Mouse (Mus musculus) ovary, adult 18-20 months (tissue): ENCODE measurements around the gene Tead3.
A peak's percentile ranks its signal among the peaks of the same experiment; 100 is the strongest.
"Not testable (repeated sequence)": the region's sequence is repeated elsewhere in the genome, so short reads cannot be mapped to it uniquely, and the experiment has no call there.

ENCODE experiments used
- DNase-seq: peaks from one replicate; pipeline ENCODE4 v3.0.0; 2022; ENCODE audit warnings: low spot score, mixed read lengths

The Tead3 gene

GRCm38 (mm10) chr17:28360531-28361277 lies 10.1 kb upstream of the Tead3 start:
- DNase-seq: no peak

- not testable (repeated sequence) for DNase-seq
These were observed 8.1 kb upstream of the Tead3 start for GRCm38 (mm10) chr17:28358576-28359261.

GRCm38 (mm10) chr17:28355871-28356270 lies 5.3 kb upstream of the Tead3 start:
- no peak for DNase-seq

GRCm38 (mm10) chr17:28352018-28352417 lies 1.4 kb upstream of the Tead3 start:
- no peak for DNase-seq

- no peak for DNase-seq
These were observed 805 bp upstream of the Tead3 start for GRCm38 (mm10) chr17:28351353-28351890.

GRCm38 (mm10) chr17:28349901-28350465 lies 634 bp downstream of the Tead3 start:
- no peak for DNase-seq

GRCm38 (mm10) chr17:28349264-28349880 lies 1.2 kb downstream of the Tead3 start:
- no peak for DNase-seq

- DNase-seq: no peak
These were observed 2.4 kb downstream of the Tead3 start for GRCm38 (mm10) chr17:28348211-28348610.

GRCm38 (mm10) chr17:28347327-28347726 lies 3.3 kb downstream of the Tead3 start:
- DNase-seq: no peak

GRCm38 (mm10) chr17:28345882-28346281 lies 4.7 kb downstream of the Tead3 start:
- DNase-seq: no peak

GRCm38 (mm10) chr17:28345271-28345721 lies 5.3 kb downstream of the Tead3 start:
- no peak for DNase-seq

GRCm38 (mm10) chr17:28344670-28345069 lies 5.9 kb downstream of the Tead3 start:
- DNase-seq: no peak

GRCm38 (mm10) chr17:28344050-28344607 lies 6.5 kb downstream of the Tead3 start:
- DNase-seq: no peak

GRCm38 (mm10) chr17:28341091-28341490 lies 9.5 kb downstream of the Tead3 start:
- DNase-seq: peak; percentile 85

- DNase-seq: no peak
These were observed 10.0 kb downstream of the Tead3 start for GRCm38 (mm10) chr17:28340578-28340977.

- DNase-seq: no peak
These were observed 13.1 kb downstream of the Tead3 start for GRCm38 (mm10) chr17:28337547-28337946.

- no peak for DNase-seq
These were observed 15.3 kb downstream of the Tead3 start for GRCm38 (mm10) chr17:28335267-28335666.

GRCm38 (mm10) chr17:28332915-28333546 lies 17.6 kb downstream of the Tead3 start:
- no peak for DNase-seq

GRCm38 (mm10) chr17:28332113-28332914 lies 18.3 kb downstream of the Tead3 start:
- no peak for DNase-seq

- DNase-seq: no peak
These were observed 19.1 kb downstream of the Tead3 start for GRCm38 (mm10) chr17:28331241-28332112.
